Mouse (Mus musculus) MEL (cell line): Measurements from ENCODE around the gene Dao. TPM values are rescaled to one million over a fixed set of nuclear protein-coding genes. Genes with fewer than 3 reads are reported as not detected.

ENCODE experiments used
- DNase-seq: peaks from one replicate; pipeline ENCODE4 v3.0.0; 2011; ENCODE audit warnings: low read depth, low spot score
- H3K27ac ChIP-seq: 2 replicates; pipeline ENCODE4 v1.5.1; 2012; ENCODE audit warnings: low read depth, mild to moderate bottlenecking, control low read depth, low read length, moderate library complexity; ENCODE audit not compliant: control insufficient read depth
- H3K27me3 ChIP-seq, 2 experiments: fragments of 150-350 bp in 1 of 2; sonication (generic) in 1 of 2; 2 replicates each; pipeline ENCODE4 v1.6.1; 2012; ENCODE audit warnings: low read length in 2 of 2, mild to moderate bottlenecking in 2 of 2, improper control_type of control experiment in 1 of 2, moderate library complexity in 1 of 2; ENCODE audit not compliant: insufficient read depth in 2 of 2, control insufficient read depth in 1 of 2
- H3K36me3 ChIP-seq, 2 experiments: 2 replicates each; pipeline ENCODE4 v1.6.1; 2012 to 2014; ENCODE audit warnings: low read length in 2 of 2, improper control_type of control experiment in 1 of 2, inconsistent platforms in 1 of 2, mild to moderate bottlenecking in 1 of 2; ENCODE audit not compliant: insufficient read depth in 2 of 2, control insufficient read depth in 1 of 2
- H3K4me1 ChIP-seq, 2 experiments: fragments of 150-350 bp in 1 of 2; sonication (generic) in 1 of 2; 2 replicates each; pipeline ENCODE4 v1.6.1; 2012; ENCODE audit warnings: low read length in 2 of 2, improper control_type of control experiment in 1 of 2, mild to moderate bottlenecking in 1 of 2; ENCODE audit not compliant: insufficient read depth in 2 of 2, control insufficient read depth in 1 of 2
- H3K4me3 ChIP-seq, 2 experiments: fragments of 150-350 bp in 1 of 2; sonication (generic) in 1 of 2; 2 replicates each; pipeline ENCODE4 v1.5.1; 2012; ENCODE audit warnings: low read depth in 2 of 2, low read length in 2 of 2, mild to moderate bottlenecking in 2 of 2, moderate library complexity in 2 of 2, control low read depth in 1 of 2, improper control_type of control experiment in 1 of 2; ENCODE audit not compliant: control insufficient read depth in 1 of 2, insufficient read depth in 1 of 2
- H3K79me2 ChIP-seq: 2 replicates; pipeline ENCODE4 v1.6.1; 2012; ENCODE audit warnings: mild to moderate bottlenecking, low read length, moderate library complexity; ENCODE audit not compliant: control insufficient read depth, poor library complexity, insufficient read depth
- H3K9ac ChIP-seq: 2 replicates; pipeline ENCODE4 v1.6.1; 2012; ENCODE audit warnings: low read depth, mild to moderate bottlenecking, control low read depth, low read length, moderate library complexity; ENCODE audit not compliant: control insufficient read depth, poor library complexity, severe bottlenecking
- H3K9me3 ChIP-seq: fragments of 150-350 bp; sonication (generic); replicated peaks from 2 replicates; pipeline ENCODE4 v1.6.1; 2012; ENCODE audit warnings: mild to moderate bottlenecking, low read length, improper control_type of control experiment, moderate library complexity; ENCODE audit not compliant: insufficient read depth
- GATA1 ChIP-seq: IDR thresholded peaks from 2 replicates; pipeline ENCODE4 v1.6.1; 2011; ENCODE audit warnings: low read depth, low read length, improper control_type of control experiment
- HCFC1 ChIP-seq: IDR thresholded peaks from 2 replicates; pipeline ENCODE4 v1.6.1; 2012; ENCODE audit warnings: low read depth, mild to moderate bottlenecking, inconsistent platforms, low read length, improper control_type of control experiment, moderate library complexity
- KAT2A ChIP-seq: conservative IDR thresholded peaks from 2 replicates; pipeline ENCODE4 v1.6.1; 2012; ENCODE audit warnings: low read depth, low read length, improper control_type of control experiment, inconsistent platforms
- MAZ ChIP-seq: IDR thresholded peaks from 2 replicates; pipeline ENCODE4 v1.6.1; 2012; ENCODE audit warnings: low read depth, mild to moderate bottlenecking, inconsistent platforms, low read length, improper control_type of control experiment
- MXI1 ChIP-seq: IDR thresholded peaks from 2 replicates; pipeline ENCODE4 v1.6.1; 2011; ENCODE audit warnings: mild to moderate bottlenecking, low read depth, low read length, improper control_type of control experiment
- MYC ChIP-seq: IDR thresholded peaks from 2 replicates; pipeline ENCODE4 v1.6.1; 2011; ENCODE audit warnings: low read depth, mild to moderate bottlenecking, low read length, improper control_type of control experiment, moderate library complexity
- POLR2A ChIP-seq, 2 experiments: IDR thresholded peaks; 2 replicates each; pipeline ENCODE4 v1.6.1; 2011 to 2012; ENCODE audit warnings: low read length in 2 of 2, mild to moderate bottlenecking in 2 of 2, control low read depth in 1 of 2, improper control_type of control experiment in 1 of 2, low read depth in 1 of 2, moderate library complexity in 1 of 2; ENCODE audit not compliant: control insufficient read depth in 1 of 2, insufficient read depth in 1 of 2, poor library complexity in 1 of 2
- POLR2AphosphoS2 ChIP-seq: IDR thresholded peaks from 2 replicates; pipeline ENCODE4 v1.6.1; 2011; ENCODE audit warnings: low read length, improper control_type of control experiment
- SIN3A ChIP-seq: IDR thresholded peaks from 2 replicates; pipeline ENCODE4 v1.6.1; 2012; ENCODE audit warnings: low read length, improper control_type of control experiment, inconsistent platforms
- SMC3 ChIP-seq: IDR thresholded peaks from 2 replicates; pipeline ENCODE4 v1.6.1; 2011; ENCODE audit warnings: low read depth, low read length, improper control_type of control experiment
- TAL1 ChIP-seq: IDR thresholded peaks from 2 replicates; pipeline ENCODE4 v1.6.1; 2012; ENCODE audit warnings: mild to moderate bottlenecking, inconsistent platforms, low read length, moderate library complexity, mixed read lengths
- TBP ChIP-seq: IDR thresholded peaks from 2 replicates; pipeline ENCODE4 v1.8.0; 2011; ENCODE audit warnings: low read depth, low read length, improper control_type of control experiment
- TCF12 ChIP-seq: IDR thresholded peaks from 2 replicates; pipeline ENCODE4 v1.6.1; 2014; ENCODE audit warnings: low read depth, mild to moderate bottlenecking, inconsistent platforms, low read length, improper control_type of control experiment, moderate library complexity
- USF1 ChIP-seq: IDR thresholded peaks from 2 replicates; pipeline ENCODE4 v1.6.1; 2014; ENCODE audit warnings: low read depth, mild to moderate bottlenecking, inconsistent platforms, low read length, improper control_type of control experiment, moderate library complexity
- USF2 ChIP-seq, 2 experiments: IDR thresholded peaks; 2 replicates each; pipeline ENCODE4 v1.6.1; 2011 to 2012; ENCODE audit warnings: improper control_type of control experiment in 2 of 2, low read length in 2 of 2, borderline replicate concordance in 1 of 2, inconsistent platforms in 1 of 2, low read depth in 1 of 2, mild to moderate bottlenecking in 1 of 2; ENCODE audit not compliant: insufficient read depth in 1 of 2
- ZKSCAN1 ChIP-seq: IDR thresholded peaks from 2 replicates; pipeline ENCODE4 v1.6.1; 2012; ENCODE audit warnings: low read depth, mild to moderate bottlenecking, inconsistent platforms, low read length, improper control_type of control experiment, moderate library complexity
- polyA plus RNA-seq, 2 experiments: library from polyadenylated mRNA; stranded (reverse) in 1 of 2; unstranded in 1 of 2; fragments of >175 nt in 1 of 2; fragments of >200 nt in 1 of 2; gene quantifications; 2 replicates each; pipeline versions ENCODE4 v1.2.1 to v1.2.4; 2012; ENCODE audit warnings: low replicate concordance in 2 of 2, low read depth in 1 of 2; ENCODE audit not compliant: insufficient read length in 2 of 2, insufficient read depth in 1 of 2, missing spikeins in 1 of 2
- total RNA-seq: library from RNA; depleted of rRNA; stranded (reverse); fragments of 300-350 nt; gene quantifications from 2 replicates; pipeline ENCODE4 v1.2.3, GENCODE M21; 2012

Dao gene
- total and polyA plus RNA-seq, 3 experiments = 0.04 TPM; not detected in 2

GRCm38 (mm10) chr5:113966452-113967150, 36.9 kb upstream of the Dao start:
- no peaks in the 10 kb centered on the region for H3K4me1 ChIP-seq
- no peak overlapping the region for H3K9ac ChIP-seq
- no peaks in the 10 kb centered on the region for H3K36me3 ChIP-seq

GRCm38 (mm10) chr5:113968371-113968770, 35.1 kb upstream of the Dao start:
- TF ChIP-seq POLR2A (IDR thresholded peaks at IDR 0.05; ENCODE audit: control insufficient read depth in 1 of 2, insufficient read depth in 1 of 2, low read depth in 1 of 2, low read length in 2 of 2, poor library complexity in 1 of 2) (no peak), ZKSCAN1 (no peak), HCFC1 (no peak), SMC3 (no peak), USF1 (no peak)
- peaks cover 0 to 4% of the 10 kb centered on the region in 2 experiments; a peak in 2 of 4 replicates for H3K36me3 ChIP-seq
- H3K9ac ChIP-seq = no peak overlapping the region
- H3K27me3 ChIP-seq = no peaks in the 10 kb centered on the region
- H3K9me3 ChIP-seq = no peaks in the 10 kb centered on the region
- peaks cover 2 to 10% of the 10 kb centered on the region in 2 experiments for H3K4me1 ChIP-seq
- H3K4me3 ChIP-seq = no peak overlapping the region
- no peak overlapping the region for H3K27ac ChIP-seq
- H3K79me2 ChIP-seq = no peaks in the 10 kb centered on the region
- DNase-seq = no peak

More at GRCm38 (mm10) chr5:113966452-113967150, 36.9 kb upstream of the Dao start:
- Histone ChIP-seq H3K27ac (no peak overlapping the region), H3K9me3 (no peaks in the 10 kb centered on the region), H3K4me3 (no peak overlapping the region), H3K79me2 (no peaks in the 10 kb centered on the region), H3K27me3 (no peaks in the 10 kb centered on the region)
- DNase-seq = no peak
- TF ChIP-seq GATA1 (no peak), MAZ (no peak), TCF12 (no peak), MXI1 (no peak), SIN3A (no peak), POLR2AphosphoS2 (no peak), MYC (no peak), HCFC1 (no peak), USF2 (IDR thresholded peaks at IDR 0.05; ENCODE audit: borderline replicate concordance in 1 of 2, insufficient read depth in 1 of 2, low read depth in 1 of 2, low read length in 2 of 2) (no peak), TAL1 (no peak), TBP (no peak), KAT2A (no peak)
